Mouse (Mus musculus) midbrain, embryonic 11.5 days (tissue): Measurements from ENCODE around the gene Rbsn. TPM values are rescaled to one million over a fixed set of nuclear protein-coding genes. Genes with fewer than 3 reads are reported as not detected.
A peak's percentile ranks its signal among the peaks of the same experiment; 100 is the strongest.

Experiments
- ATAC-seq: fragments of 200-750 bp; cut with Nextera tagmentation; 2 replicates; pipeline ENCODE4 v1.8.0; 2017; ENCODE audit warnings: moderate TSS enrichment, moderate library complexity; ENCODE audit not compliant: low FRiP score
- DNase-seq: peaks from one replicate; pipeline ENCODE4 v3.0.0; 2015; ENCODE audit warnings: low spot score; ENCODE audit errors: missing footprints
- H3K27ac ChIP-seq: fragments of 300-500 bp; sonication (generic); 2 replicates; pipeline ENCODE4 v1.5.1; 2014; ENCODE audit warnings: low read depth, low read length
- H3K27me3 ChIP-seq: fragments of 300-500 bp; sonication (generic); 2 replicates; pipeline ENCODE4 v1.6.1; 2014; ENCODE audit warnings: mild to moderate bottlenecking, low read length, moderate library complexity, mixed read lengths; ENCODE audit not compliant: control insufficient read depth, insufficient read depth
- H3K36me3 ChIP-seq: fragments of 300-500 bp; sonication (generic); 2 replicates; pipeline ENCODE4 v1.6.1; 2014; ENCODE audit warnings: mild to moderate bottlenecking, low read length, moderate library complexity, mixed read lengths; ENCODE audit not compliant: control insufficient read depth, insufficient read depth
- H3K4me1 ChIP-seq: fragments of 300-500 bp; sonication (generic); 2 replicates; pipeline ENCODE4 v1.6.1; 2014; ENCODE audit warnings: low read length; ENCODE audit not compliant: control insufficient read depth, insufficient read depth
- H3K4me2 ChIP-seq: fragments of 300-500 bp; sonication (generic); 2 replicates; pipeline ENCODE4 v1.6.1; 2014; ENCODE audit warnings: mild to moderate bottlenecking, moderate library complexity
- H3K4me3 ChIP-seq: fragments of 300-500 bp; sonication (generic); 2 replicates; pipeline ENCODE4 v1.5.1; 2014; ENCODE audit warnings: low read depth, low read length
- H3K9ac ChIP-seq: fragments of 300-500 bp; sonication (generic); 2 replicates; pipeline ENCODE4 v1.6.1; 2014; ENCODE audit warnings: low read length
- H3K9me3 ChIP-seq: fragments of 300-500 bp; sonication (generic); 2 replicates; pipeline ENCODE4 v1.6.1; 2016; ENCODE audit warnings: low read length; ENCODE audit not compliant: control insufficient read depth
- WGBS: fragments of 180-500 bp; shearing (Covaris S2); extraction: QIAGEN DNeasy Blood & Tissue Kit; methylation state at CpG from one replicate; pipeline ENCODE4 v1.1.7; 2014; 5-methylcytosine and 5-hydroxymethylcytosine counted together
- polyA plus RNA-seq: library from polyadenylated mRNA; unstranded; fragments of >200 nt; fragmentation: Nextera tagmentation; extraction: Ambion mirVana; gene quantifications from 2 replicates; pipeline ENCODE4 v1.2.1, GENCODE M21; 2014

The Rbsn gene
- polyA plus RNA-seq, 1 experiment from 2014 or later = 15.8 TPM

DNA sequence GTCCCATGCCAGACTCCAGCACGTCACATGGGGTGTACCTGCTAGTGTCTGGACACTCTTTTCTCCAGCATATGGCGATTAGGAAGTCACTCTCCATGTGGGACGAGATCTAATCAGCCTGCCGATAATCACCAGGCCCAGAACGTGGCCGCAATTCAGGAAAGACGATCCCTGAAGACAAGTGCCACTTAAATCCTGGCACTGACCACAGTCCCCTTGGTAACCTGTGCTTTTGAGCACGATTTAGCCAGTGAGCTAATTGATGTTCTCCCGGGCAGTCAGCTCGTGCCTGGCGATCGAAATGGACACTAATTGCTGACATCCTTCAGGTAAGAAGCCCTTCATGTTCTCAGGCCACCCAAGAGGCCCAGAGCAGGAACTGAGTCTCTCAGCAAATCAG lies 20.3 kb upstream of the Rbsn start:
- Histone ChIP-seq H3K27me3 (no peaks in the 10 kb centered on the region), H3K4me3 (no peak overlapping the region), H3K4me1 (no peaks in the 10 kb centered on the region), H3K27ac (no peak overlapping the region), H3K36me3 (no peaks in the 10 kb centered on the region), H3K4me2 (no peak overlapping the region), H3K9ac (no peak overlapping the region), H3K9me3 (no peaks in the 10 kb centered on the region)
- ATAC-seq = no peak
- 81% methylated on average over 12 of the region's 12 CpGs for WGBS
- DNase-seq = no peak

GRCm38 (mm10) chr6:92231762-92232161 lies 17.0 kb upstream of the Rbsn start:
- ATAC-seq = no peak
- H3K9me3 ChIP-seq = no peaks in the 10 kb centered on the region
- no peaks in the 10 kb centered on the region for H3K4me1 ChIP-seq
- DNase-seq = no peak
- no peak overlapping the region for H3K9ac ChIP-seq
- H3K36me3 ChIP-seq = no peaks in the 10 kb centered on the region
- WGBS = 82% methylated on average over 4 of the region's 4 CpGs
- no peaks in the 10 kb centered on the region for H3K27me3 ChIP-seq
- H3K4me2 ChIP-seq = no peak overlapping the region
- H3K4me3 ChIP-seq = no peak overlapping the region
- no peak overlapping the region for H3K27ac ChIP-seq

- Histone ChIP-seq H3K4me3 (no peak overlapping the region), H3K27ac (no peak overlapping the region), H3K9ac (no peak overlapping the region), H3K4me2 (no peak overlapping the region), H3K9me3 (no peaks in the 10 kb centered on the region), H3K36me3 (no peaks in the 10 kb centered on the region), H3K27me3 (no peaks in the 10 kb centered on the region), H3K4me1 (no peaks in the 10 kb centered on the region)
- 81% methylated on average over 1 of the region's 1 CpGs for WGBS
- ATAC-seq (no peak), DNase-seq (no peak)
Observed at GRCm38 (mm10) chr6:92231356-92231755, 16.6 kb upstream of the Rbsn start.

GRCm38 (mm10) chr6:92229586-92229985 lies 14.9 kb upstream of the Rbsn start:
- no peaks in the 10 kb centered on the region for H3K36me3 ChIP-seq
- no peak overlapping the region for H3K27ac ChIP-seq
- no peaks in the 10 kb centered on the region for H3K9me3 ChIP-seq
- WGBS = 93% methylated on average over 2 of the region's 2 CpGs
- no peak overlapping the region for H3K4me2 ChIP-seq
- no peak for ATAC-seq
- H3K9ac ChIP-seq = no peak overlapping the region
- no peaks in the 10 kb centered on the region for H3K27me3 ChIP-seq
- H3K4me1 ChIP-seq = no peaks in the 10 kb centered on the region
- no peak overlapping the region for H3K4me3 ChIP-seq
- DNase-seq = no peak

DNA sequence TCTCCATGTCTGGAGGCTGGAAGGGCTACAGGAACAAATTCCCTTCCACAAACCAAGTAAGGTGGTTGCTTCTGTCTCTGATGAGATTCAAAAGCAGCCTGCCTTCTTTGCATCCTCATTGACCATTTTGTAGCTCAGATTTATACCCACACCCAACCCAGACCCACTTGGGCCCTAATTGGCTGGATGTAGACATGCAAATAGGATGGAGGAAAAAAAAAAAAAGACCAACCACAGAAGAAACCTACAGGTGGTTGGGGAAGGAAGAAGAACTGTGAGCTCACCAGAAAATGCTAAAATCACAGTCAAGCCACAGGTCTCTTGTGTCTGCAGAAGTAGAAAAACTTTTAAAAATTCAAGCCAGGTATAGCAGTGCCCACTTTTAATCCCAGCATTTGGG lies 14.4 kb upstream of the Rbsn start:
- DNase-seq (no peak), ATAC-seq (no peak)
- no peaks in the 10 kb centered on the region for H3K4me1 ChIP-seq
- no peaks in the 10 kb centered on the region for H3K36me3 ChIP-seq
- H3K9ac ChIP-seq = no peak overlapping the region
- H3K27ac ChIP-seq = no peak overlapping the region
- H3K27me3 ChIP-seq = no peaks in the 10 kb centered on the region
- no peak overlapping the region for H3K4me2 ChIP-seq
- H3K4me3 ChIP-seq = no peak overlapping the region
- no peaks in the 10 kb centered on the region for H3K9me3 ChIP-seq

DNA sequence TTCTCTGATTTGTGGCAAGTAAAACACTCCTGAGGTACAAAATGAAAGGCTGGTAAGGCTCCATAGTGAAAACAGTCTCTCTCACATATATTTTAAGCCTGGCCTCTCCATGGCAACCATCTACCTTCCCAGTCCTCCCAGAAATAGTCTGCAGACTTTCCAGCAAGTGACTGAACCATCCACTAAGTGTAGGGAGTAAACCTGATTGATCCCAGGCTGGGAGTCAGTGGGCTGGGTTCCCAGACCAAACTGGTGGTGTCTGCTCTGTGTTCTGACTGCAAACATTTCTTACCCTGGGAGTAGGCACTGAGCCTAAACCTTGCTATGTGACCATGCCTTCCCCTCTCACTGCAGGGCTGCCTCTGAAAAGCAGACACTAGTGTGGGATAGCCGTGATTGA lies 10.3 kb upstream of the Rbsn start:
- Histone ChIP-seq H3K27ac (no peak overlapping the region), H3K9ac (no peak overlapping the region), H3K36me3 (no peaks in the 10 kb centered on the region), H3K27me3 (no peaks in the 10 kb centered on the region), H3K4me1 (no peaks in the 10 kb centered on the region), H3K9me3 (no peaks in the 10 kb centered on the region), H3K4me3 (no peak overlapping the region), H3K4me2 (no peak overlapping the region)
- no peak for ATAC-seq
- WGBS = 70% methylated on average over 1 of the region's 1 CpGs
- DNase-seq = no peak

GRCm38 (mm10) chr6:92222021-92222420 lies 7.3 kb upstream of the Rbsn start:
- H3K9me3 ChIP-seq = no peaks in the 10 kb centered on the region
- no peaks in the 10 kb centered on the region for H3K36me3 ChIP-seq
- H3K4me3 ChIP-seq = no peak overlapping the region
- no peak overlapping the region for H3K9ac ChIP-seq
- no peak overlapping the region for H3K27ac ChIP-seq
- ATAC-seq (no peak), DNase-seq (no peak)
- H3K4me2 ChIP-seq = no peak overlapping the region
- H3K27me3 ChIP-seq = no peaks in the 10 kb centered on the region
- 86% methylated on average over 3 of the region's 3 CpGs for WGBS
- H3K4me1 ChIP-seq = no peaks in the 10 kb centered on the region

- no peaks in the 10 kb centered on the region for H3K27me3 ChIP-seq
- no peak overlapping the region for H3K9ac ChIP-seq
- DNase-seq (no peak), ATAC-seq (no peak)
- 90% methylated on average over 6 of the region's 6 CpGs for WGBS
- no peak overlapping the region for H3K4me2 ChIP-seq
- H3K27ac ChIP-seq = no peak overlapping the region
- H3K4me1 ChIP-seq = no peaks in the 10 kb centered on the region
- no peak overlapping the region for H3K4me3 ChIP-seq
- H3K9me3 ChIP-seq = no peaks in the 10 kb centered on the region
- no peaks in the 10 kb centered on the region for H3K36me3 ChIP-seq
Observed at GRCm38 (mm10) chr6:92221604-92222003, 6.9 kb upstream of the Rbsn start.

- 33% methylated on average over 3 of the region's 3 CpGs for WGBS
- Histone ChIP-seq H3K9me3 (no peaks in the 10 kb centered on the region), H3K27me3 (no peaks in the 10 kb centered on the region), H3K4me1 (peaks cover 3% of the 10 kb centered on the region; the same call in 1 of the 2 replicates), H3K9ac (no peak overlapping the region), H3K36me3 (no peaks in the 10 kb centered on the region), H3K4me3 (no peak overlapping the region), H3K4me2 (no peak overlapping the region), H3K27ac (no peak overlapping the region)
- ATAC-seq (0 out of 2 replicates have a peak, but pooled peaks have one; percentile 10), DNase-seq (peak; percentile 89)
Observed at GRCm38 (mm10) chr6:92219445-92219844, 4.7 kb upstream of the Rbsn start.
